Mouse (Mus musculus): ENCODE data around the gene Diaph3.

Diaph3 gene

GRCm38 (mm10) chr14:86641839-86642238, 499.2 kb downstream of the Diaph3 start:
- no peak for DNase-seq

GRCm38 (mm10) chr14:86640086-86640485, 500.9 kb downstream of the Diaph3 start:
- no peak for DNase-seq

GRCm38 (mm10) chr14:86635594-86636140, 505.4 kb downstream of the Diaph3 start:
- no peak for DNase-seq

GRCm38 (mm10) chr14:86635052-86635451, 506.0 kb downstream of the Diaph3 start:
- no peak for DNase-seq

GRCm38 (mm10) chr14:86633799-86634198, 507.2 kb downstream of the Diaph3 start:
- DNase-seq: peak; percentile 22 to 30

GRCm38 (mm10) chr14:86624816-86625425, 516.1 kb downstream of the Diaph3 start:
- no peak for DNase-seq

GRCm38 (mm10) chr14:86619637-86620036, 521.4 kb downstream of the Diaph3 start:
- DNase-seq: peak in 1 of 2 experiments; percentile 4

All from kidney, postnatal 4 days (tissue).